Mouse (Mus musculus): ENCODE measurements around the gene Stk11. TPM values are rescaled to one million over a fixed set of nuclear protein-coding genes. Genes with fewer than 3 reads are reported as not detected.
A peak's percentile ranks its signal among the peaks of the same experiment; 100 is the strongest.

The Stk11 gene
- polyA plus RNA-seq, 1 experiment from 2014 or later = 140 TPM

- in situ Hi-C loops (cut with MboI; ENCODE audit: low pct_unique_long_range_greater_than_20kb) = no loop called here
- no peaks in the 10 kb centered on the region for H3K27me3 ChIP-seq
- ChIA-PET CTCF (interaction anchor here (0.9 to 1.2 kb wide), 2 partner anchors 32 to 89 kb away, joined by 3 to 4 read pairs; no protein-coding TSS in a partner anchor), POLR2A (interaction anchor here (1.0 to 6.8 kb wide), 6 partner anchors 10 to 88 kb away, joined by 3 to 50 read pairs (median 5); partner anchors contain the start of genes Cnn2 and Polr2e)
- no peak for ATAC-seq
- no peak for TF ChIP-seq CTCF (IDR thresholded peaks at IDR 0.05)
- no peak for DNase-seq (ENCODE audit: low read depth, low spot score)
These were observed 39.2 kb upstream of the Stk11 start for GRCm38 (mm10) chr10:80076386-80076785.

DNA sequence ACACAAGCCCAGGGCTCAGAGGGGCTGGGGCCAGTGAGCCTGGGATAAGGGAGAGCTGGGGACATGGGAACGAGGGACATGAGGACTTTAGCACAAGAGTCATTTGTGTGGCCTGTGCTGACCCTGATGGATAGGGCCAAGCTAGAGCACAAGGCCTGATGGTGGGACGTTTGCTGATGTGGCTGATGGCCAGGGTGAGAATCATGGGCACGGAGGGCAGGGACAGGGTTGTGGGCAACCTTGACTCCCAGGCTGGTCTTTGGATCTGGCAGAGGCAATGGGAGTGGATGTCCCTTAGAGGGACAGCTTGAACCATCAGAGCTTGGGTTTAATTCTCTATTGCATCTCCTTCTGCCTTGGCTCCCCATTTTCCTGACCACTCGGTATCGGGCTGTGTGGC is 38.3 kb upstream of the Stk11 start:
- DNase-seq (ENCODE audit: low read depth, low spot score) = no peak
- H3K27me3 ChIP-seq = no peaks in the 10 kb centered on the region
- POLR2A ChIA-PET = interaction anchor here (0.5 to 6.4 kb wide), 3 partner anchors 9 to 1189 kb away, joined by 3 to 47 read pairs (median 5); partner anchors contain the start of gene Sbno2
- no peak for TF ChIP-seq CTCF (IDR thresholded peaks at IDR 0.05)
- in situ Hi-C loops (cut with MboI; ENCODE audit: low pct_unique_long_range_greater_than_20kb) = no loop called here
- CTCF ChIA-PET = interaction anchor here (0.9 to 1.2 kb wide), 2 partner anchors 31 to 90 kb away, joined by 3 to 4 read pairs; no protein-coding TSS in a partner anchor
- ATAC-seq = no peak

DNA sequence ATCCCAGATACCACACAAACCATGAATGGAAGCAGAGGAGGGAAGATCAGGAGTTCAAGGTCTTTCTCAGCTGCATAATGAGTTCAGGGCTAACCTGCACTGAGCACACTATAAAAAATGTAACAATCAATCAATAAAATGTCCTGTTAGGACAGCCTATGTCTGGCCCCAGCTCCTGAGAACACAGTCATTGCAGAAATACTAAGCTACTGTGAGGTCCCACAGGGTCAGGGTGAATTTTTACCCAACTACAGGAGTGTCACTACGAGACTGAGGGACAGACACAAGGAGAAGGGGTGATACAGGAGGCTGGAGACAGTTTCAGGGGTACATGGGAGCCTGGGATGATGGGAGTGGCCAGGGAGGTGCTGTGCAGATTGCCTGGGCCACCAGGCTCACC is 37.2 kb upstream of the Stk11 start:
- ChIA-PET POLR2A (interaction anchor here (1.0 to 1.2 kb wide), 2 partner anchors 12 to 27 kb away, joined by 3 to 4 read pairs; partner anchors contain the start of gene Sbno2), CTCF (interaction anchor here (1.0 kb wide), 1 partner anchor 34 kb away, joined by 3 read pairs; no protein-coding TSS in a partner anchor)
- ATAC-seq (no peak), DNase-seq (ENCODE audit: low read depth, low spot score) (no peak)
- in situ Hi-C loops (cut with MboI; ENCODE audit: low pct_unique_long_range_greater_than_20kb) = no loop called here
- TF ChIP-seq CTCF (IDR thresholded peaks at IDR 0.05) = no peak
- no peaks in the 10 kb centered on the region for H3K27me3 ChIP-seq

DNA sequence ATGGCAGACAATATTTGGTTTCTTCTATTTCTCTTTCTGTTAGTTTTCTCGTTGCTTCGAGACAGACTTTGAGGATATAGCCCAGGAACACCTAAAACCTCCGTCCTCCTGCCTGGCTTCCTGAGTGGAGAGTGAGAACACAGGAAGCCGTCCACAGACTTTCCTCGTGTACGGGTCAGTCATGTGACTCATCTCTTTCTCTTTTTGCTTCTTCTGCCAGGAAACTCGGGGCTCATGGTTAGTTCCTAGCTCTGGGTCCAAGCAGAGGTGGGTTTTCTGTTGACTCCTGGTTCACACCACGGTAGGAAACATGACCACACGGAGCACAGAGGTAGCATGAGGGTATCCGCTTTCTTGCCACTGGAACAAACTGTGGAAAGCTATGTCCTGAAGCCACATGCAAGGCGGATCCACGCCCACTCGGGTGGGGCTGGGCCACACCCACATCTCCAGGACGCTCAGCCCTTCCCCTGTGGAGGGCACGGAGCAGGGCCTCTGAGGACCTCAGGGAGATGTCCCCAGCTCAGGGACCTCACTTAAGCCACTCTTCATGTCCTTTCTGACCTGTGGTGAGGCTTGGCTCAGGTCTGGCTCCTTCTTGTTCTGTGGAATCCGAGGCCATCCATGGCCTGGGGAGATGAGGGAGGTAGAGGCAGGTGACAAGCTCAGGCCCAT is 35.1 kb upstream of the Stk11 start:
- no peak for TF ChIP-seq CTCF (IDR thresholded peaks at IDR 0.05)
- ATAC-seq (no peak), DNase-seq (ENCODE audit: low read depth, low spot score) (no peak)
- no peaks in the 10 kb centered on the region for H3K27me3 ChIP-seq
- in situ Hi-C loops (cut with MboI; ENCODE audit: low pct_unique_long_range_greater_than_20kb) = no loop called here
- ChIA-PET CTCF (interaction anchor here (1.4 kb wide), 1 partner anchor 9 kb away, joined by 3 read pairs; no protein-coding TSS in a partner anchor), POLR2A (interaction anchor here (1.2 to 1.9 kb wide), 2 partner anchors 9 to 24 kb away, joined by 3 to 4 read pairs; no protein-coding TSS in a partner anchor)

DNA sequence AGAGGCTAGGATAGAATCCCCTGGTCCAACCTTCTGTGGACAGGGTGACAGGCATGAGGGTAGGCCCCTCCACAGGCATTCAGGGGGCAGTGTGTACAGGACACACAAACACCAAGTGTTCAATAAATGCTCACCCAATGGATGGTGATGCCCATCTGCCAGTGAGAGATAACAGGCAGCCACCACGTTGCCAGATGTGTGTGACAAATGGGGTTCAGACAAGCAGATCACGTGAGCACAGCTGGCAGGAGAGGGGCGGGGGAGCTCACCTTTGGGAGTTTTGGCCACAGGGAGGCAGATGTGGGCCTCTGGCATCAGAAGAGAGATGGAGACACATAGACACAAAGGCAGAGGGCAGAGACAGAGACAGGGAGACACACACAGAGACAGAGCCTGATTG is 34.5 kb upstream of the Stk11 start:
- ATAC-seq (no peak), DNase-seq (ENCODE audit: low read depth, low spot score) (no peak)

DNA sequence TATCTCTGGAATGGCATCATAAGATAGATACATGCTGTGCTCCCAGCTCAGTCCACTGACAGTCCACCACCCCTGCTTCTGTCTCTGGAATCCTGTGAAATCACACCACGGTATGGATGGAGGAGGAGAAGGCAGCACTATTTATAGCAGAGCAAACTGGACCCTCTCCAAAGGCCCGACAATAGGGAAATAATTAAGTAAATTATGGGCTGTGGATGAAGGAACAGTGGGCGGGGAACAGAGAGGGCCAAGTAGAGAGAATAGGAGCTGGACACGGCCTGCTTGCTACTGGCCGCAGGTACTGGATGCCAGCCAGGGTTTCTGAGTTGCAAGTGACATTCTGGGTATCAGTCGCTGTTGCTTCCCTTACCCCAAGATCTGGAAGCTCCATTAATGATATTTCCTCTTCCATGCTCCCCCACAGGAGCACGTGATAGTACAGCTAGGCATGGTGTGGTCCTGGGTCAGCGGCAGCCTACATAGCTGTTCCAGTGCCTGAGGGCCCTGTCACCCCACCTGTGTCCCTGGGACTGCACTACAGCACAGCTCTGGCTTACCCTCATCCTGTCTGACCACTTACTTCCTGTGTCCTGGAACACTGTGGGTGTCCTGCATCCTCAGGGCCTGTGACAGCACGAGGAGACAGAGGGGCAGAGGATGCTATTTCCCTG is 30.7 kb upstream of the Stk11 start:
- in situ Hi-C loops (cut with MboI; ENCODE audit: low pct_unique_long_range_greater_than_20kb) = no loop called here
- peak; percentile 22 for ATAC-seq
- POLR2A ChIA-PET = interaction anchor here (1.0 to 5.7 kb wide), 3 partner anchors 11 to 29 kb away, joined by 4 to 47 read pairs (median 7); no protein-coding TSS in a partner anchor
- DNase-seq (ENCODE audit: low read depth, low spot score) = peak; percentile 68
- no peaks in the 10 kb centered on the region for H3K27me3 ChIP-seq
- CTCF ChIA-PET = interaction anchor here (0.7 to 1.4 kb wide), 2 partner anchors 9 to 15 kb away, joined by 3 to 4 read pairs; no protein-coding TSS in a partner anchor
- TF ChIP-seq CTCF (IDR thresholded peaks at IDR 0.05) = no peak

More for the DNA sequence above, 34.5 kb upstream of the Stk11 start:
- ChIA-PET CTCF (interaction anchor here (1.4 kb wide), 1 partner anchor 10 kb away, joined by 3 read pairs; no protein-coding TSS in a partner anchor), POLR2A (interaction anchor here (1.2 to 1.9 kb wide), 2 partner anchors 9 to 25 kb away, joined by 3 to 4 read pairs; no protein-coding TSS in a partner anchor)
- TF ChIP-seq CTCF (IDR thresholded peaks at IDR 0.05) = no peak
- no peaks in the 10 kb centered on the region for H3K27me3 ChIP-seq
- in situ Hi-C loops (cut with MboI; ENCODE audit: low pct_unique_long_range_greater_than_20kb) = no loop called here

DNA sequence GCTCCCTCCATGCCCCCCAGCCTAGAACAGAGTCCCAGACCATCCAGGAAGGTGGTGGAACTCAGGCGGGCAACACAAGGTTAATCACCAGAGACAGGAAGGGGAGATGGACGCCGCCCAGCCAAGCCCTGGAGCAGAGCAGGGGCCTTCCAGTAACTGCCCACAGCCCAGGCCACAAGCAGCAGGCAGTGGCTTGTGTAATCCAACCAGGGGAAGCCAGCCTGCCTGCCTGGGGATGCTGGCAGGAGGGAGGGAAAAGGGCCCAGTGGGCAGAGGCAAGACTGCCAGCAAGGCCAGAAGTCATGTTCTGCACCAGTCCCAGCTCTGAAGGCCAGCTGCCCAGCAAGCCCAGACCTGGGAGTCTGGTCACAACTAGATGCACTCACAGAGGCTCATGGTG is 28.8 kb upstream of the Stk11 start:
- in situ Hi-C loops (cut with MboI; ENCODE audit: low pct_unique_long_range_greater_than_20kb) = no loop called here
- CTCF ChIA-PET = interaction anchor here (1.2 kb wide), 1 partner anchor 21 kb away, joined by 3 read pairs; no protein-coding TSS in a partner anchor
- DNase-seq (ENCODE audit: low read depth, low spot score) = no peak

DNA sequence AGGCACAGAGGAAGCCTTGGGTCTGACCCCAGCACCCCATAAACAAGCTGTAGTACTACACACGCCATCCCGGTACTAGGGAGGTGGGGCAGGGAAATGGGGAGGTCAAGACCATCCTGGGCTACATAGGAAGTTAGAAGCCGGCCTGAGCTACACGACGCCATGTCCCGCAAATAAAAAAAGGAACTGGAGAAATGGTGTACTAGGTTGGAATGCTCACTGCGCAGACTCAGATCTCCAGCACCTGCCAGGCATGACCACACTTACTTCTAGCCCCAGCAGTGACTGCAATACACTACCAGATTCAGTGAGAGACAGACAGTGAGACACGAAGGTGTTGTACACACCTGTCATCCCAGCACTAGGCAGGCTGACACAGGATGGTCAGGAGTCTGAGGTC is 28.1 kb upstream of the Stk11 start:
- no peak for TF ChIP-seq CTCF (IDR thresholded peaks at IDR 0.05)
- no peak for DNase-seq (ENCODE audit: low read depth, low spot score)
- CTCF ChIA-PET = interaction anchor here (1.0 to 1.2 kb wide), 2 partner anchors 11 to 20 kb away, joined by 3 to 4 read pairs; no protein-coding TSS in a partner anchor
- no peak for ATAC-seq
- POLR2A ChIA-PET = interaction anchor here (1.2 to 5.7 kb wide), 2 partner anchors 13 to 26 kb away, joined by 3 to 47 read pairs; no protein-coding TSS in a partner anchor
- no peaks in the 10 kb centered on the region for H3K27me3 ChIP-seq
- in situ Hi-C loops (cut with MboI; ENCODE audit: low pct_unique_long_range_greater_than_20kb) = no loop called here

More for the DNA sequence above, 28.8 kb upstream of the Stk11 start:
- ATAC-seq = peak; percentile 78
- H3K27me3 ChIP-seq = no peaks in the 10 kb centered on the region
- POLR2A ChIA-PET = interaction anchor here (1.0 to 5.7 kb wide), 3 partner anchors 13 to 34 kb away, joined by 3 to 47 read pairs (median 3); no protein-coding TSS in a partner anchor
- no peak for TF ChIP-seq CTCF (IDR thresholded peaks at IDR 0.05)

GRCm38 (mm10) chr10:80089146-80089545 is 26.5 kb upstream of the Stk11 start:
- in situ Hi-C loops (cut with MboI; ENCODE audit: low pct_unique_long_range_greater_than_20kb) = no loop called here
- DNase-seq (ENCODE audit: low read depth, low spot score) (no peak), ATAC-seq (no peak)
- TF ChIP-seq CTCF (IDR thresholded peaks at IDR 0.05) = no peak
- H3K27me3 ChIP-seq = no peaks in the 10 kb centered on the region
- POLR2A ChIA-PET = no interaction called here
- CTCF ChIA-PET = no interaction called here

GRCm38 (mm10) chr10:80091527-80091926 is 24.1 kb upstream of the Stk11 start:
- POLR2A ChIA-PET = interaction anchor here (1.0 to 2.8 kb wide), 3 partner anchors 9 to 15 kb away, joined by 3 to 11 read pairs (median 4); no protein-coding TSS in a partner anchor
- in situ Hi-C loops (cut with MboI; ENCODE audit: low pct_unique_long_range_greater_than_20kb) = no loop called here
- DNase-seq (ENCODE audit: low read depth, low spot score) (no peak), ATAC-seq (no peak)
- no peak for TF ChIP-seq CTCF (IDR thresholded peaks at IDR 0.05)
- H3K27me3 ChIP-seq = no peaks in the 10 kb centered on the region
- CTCF ChIA-PET = interaction anchor here (0.6 to 1.9 kb wide), 3 partner anchors 10 to 36 kb away, joined by 3 to 6 read pairs (median 3); partner anchors contain the start of gene Sbno2
